Mouse (Mus musculus) megakaryocyte, embryonic 14.5 days (primary cell): ENCODE data around the gene Bcl7b.

Experiments used
- FLI1 ChIP-seq: IDR thresholded peaks from 2 replicates; pipeline ENCODE4 v1.6.1; 2012; ENCODE audit warnings: low read length, inconsistent platforms, mixed read lengths
- GATA1 ChIP-seq: IDR thresholded peaks from 3 replicates; pipeline ENCODE4 v1.6.1; 2012; ENCODE audit warnings: mixed read lengths, low read length, inconsistent platforms, borderline replicate concordance

DNA sequence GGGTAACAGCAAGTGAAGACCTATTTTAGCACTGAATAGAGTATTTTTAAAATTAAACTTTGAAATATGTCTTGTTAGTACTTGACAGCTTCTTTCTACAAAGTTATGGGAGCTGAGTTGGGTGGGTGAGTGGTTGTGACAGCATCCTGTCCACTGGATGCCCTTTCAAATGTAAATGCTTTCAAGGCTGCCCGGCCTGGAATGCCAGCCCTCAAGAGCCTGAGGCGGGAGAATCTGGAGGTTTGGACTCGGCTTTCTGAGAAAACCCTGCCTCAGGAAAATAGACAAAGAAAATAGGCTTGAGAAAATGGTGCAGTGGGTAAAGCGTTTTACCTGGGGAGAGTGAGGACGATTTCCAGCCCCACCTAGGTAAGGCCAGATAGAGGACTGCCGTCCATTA is 13.7 kb downstream of the Bcl7b start:
- TF ChIP-seq GATA1 (no peak), FLI1 (no peak)
